Mouse (Mus musculus) neutrophil, adult 65 days (primary cell): Measurements from ENCODE around the gene Gm6710. TPM values are rescaled to one million over a fixed set of nuclear protein-coding genes. Genes with fewer than 3 reads are reported as not detected.

Source experiments
- total RNA-seq: library from RNA; stranded (reverse); gene quantifications from 2 replicates; pipeline ENCODE4 v1.2.4, GENCODE M21; 2023

The Gm6710 gene
- 3.8 and 3.9 TPM in 2 replicates for total RNA-seq

GRCm38 (mm10) chr2:175869024-175869423 lies at the start of gene Gm6710:
Gm6710 (plus strand) TSS chr2:175869219.

Other genes with a start within 250 kb of the Gm6710 start
- gene Gm11007, start 225.2 kb upstream of the Gm6710 start, total RNA-seq = not detected in 2 replicates
- gene Zfp969, start 165.6 kb upstream of the Gm6710 start, total RNA-seq = not detected in 2 replicates
- not detected in 2 replicates for gene Gm2007, start 127.7 kb upstream of the Gm6710 start, total RNA-seq
- 1.3 TPM in 1 of 2 replicates, not detected in the other for gene Gm14288, start 68.1 kb upstream of the Gm6710 start, total RNA-seq
- 0.23 and 0.60 TPM in 2 replicates for gene Zfp966, start 61.9 kb downstream of the Gm6710 start, total RNA-seq
- gene Gm2026, start 96.1 kb downstream of the Gm6710 start, total RNA-seq = 2.0 TPM in 1 of 2 replicates, not detected in the other